Mouse (Mus musculus): ENCODE results near the gene Sim1.

GRCm38 (mm10) chr10:50897530-50898471 is 3.2 kb downstream of the Sim1 start:
- TF ChIP-seq CTCF (IDR thresholded peaks at IDR 0.05; ENCODE audit: low read depth) (peak; percentile 53), EP300 (IDR thresholded peaks at IDR 0.05; ENCODE audit: low read depth) (no peak)

Measured in liver, postnatal 0 days (tissue).